Mouse (Mus musculus) neural tube, embryonic 15.5 days (tissue): ENCODE data around the gene Myh14. TPM values are rescaled to one million over a fixed set of nuclear protein-coding genes. Genes with fewer than 3 reads are reported as not detected.

ENCODE experiments used
- ATAC-seq: fragments of 200-750 bp; cut with Nextera tagmentation; 2 replicates; pipeline ENCODE4 v1.8.0; 2017; ENCODE audit warnings: mild to moderate bottlenecking, moderate TSS enrichment, moderate library complexity; ENCODE audit not compliant: low FRiP score
- H3K27ac ChIP-seq: fragments of 300-500 bp; sonication (generic); replicated peaks from 2 replicates; pipeline ENCODE4 v1.5.1; 2015; ENCODE audit warnings: mild to moderate bottlenecking, inconsistent platforms
- H3K27me3 ChIP-seq: fragments of 300-500 bp; sonication (generic); replicated peaks from 2 replicates; pipeline ENCODE4 v1.6.1; 2015; ENCODE audit warnings: inconsistent platforms
- H3K36me3 ChIP-seq: fragments of 300-500 bp; sonication (generic); 2 replicates; pipeline ENCODE4 v1.6.1; 2015; ENCODE audit warnings: inconsistent platforms
- H3K4me1 ChIP-seq: fragments of 300-500 bp; sonication (generic); 2 replicates; pipeline ENCODE4 v1.6.1; 2015; ENCODE audit warnings: inconsistent platforms
- H3K4me2 ChIP-seq: fragments of 300-500 bp; sonication (generic); 2 replicates; pipeline ENCODE4 v1.6.1; 2015; ENCODE audit warnings: inconsistent platforms, mild to moderate bottlenecking, moderate library complexity
- H3K4me3 ChIP-seq: fragments of 300-500 bp; sonication (generic); replicated peaks from 2 replicates; pipeline ENCODE4 v1.5.1; 2015; ENCODE audit warnings: mild to moderate bottlenecking, inconsistent platforms
- H3K9ac ChIP-seq: fragments of 300-500 bp; sonication (generic); replicated peaks from 2 replicates; pipeline ENCODE4 v1.6.1; 2015; ENCODE audit warnings: mild to moderate bottlenecking, inconsistent platforms
- H3K9me3 ChIP-seq: fragments of 300-500 bp; sonication (generic); replicated peaks from 2 replicates; pipeline ENCODE4 v1.6.1; 2016; ENCODE audit warnings: inconsistent platforms
- WGBS: fragments of 180-500 bp; shearing (Covaris S2); methylation state at CpG from one replicate; pipeline ENCODE4 v1.1.7; 2015; ENCODE audit warnings: mixed read lengths; 5-methylcytosine and 5-hydroxymethylcytosine counted together
- polyA plus RNA-seq: library from polyadenylated mRNA; unstranded; fragments of >200 nt; fragmentation: Nextera tagmentation; extraction: Ambion mirVana; gene quantifications from 2 replicates; pipeline ENCODE4 v1.2.1, GENCODE M21; 2015

Myh14 gene
- polyA plus RNA-seq, 1 experiment from 2014 or later = 4.8 TPM

GRCm38 (mm10) chr7:44606171-44606901 lies 64.3 kb downstream of the Myh14 start:
- no peaks in the 10 kb centered on the region for H3K36me3 ChIP-seq
- ATAC-seq = no peak
- H3K4me2 ChIP-seq = peak overlapping the region; percentile 38
- H3K27me3 ChIP-seq = peaks cover 47% of the 10 kb centered on the region
- 13% methylated on average over 29 of the region's 29 CpGs for WGBS
- H3K9ac ChIP-seq = peak overlapping the region; percentile 28; the same call in 1 of the 2 replicates
- no peaks in the 10 kb centered on the region for H3K9me3 ChIP-seq
- peaks cover 23% of the 10 kb centered on the region; the same call in 1 of the 2 replicates for H3K4me1 ChIP-seq
- no peak overlapping the region for H3K27ac ChIP-seq
- H3K4me3 ChIP-seq = peak overlapping the region; percentile 17

GRCm38 (mm10) chr7:44605436-44605835 lies 65.2 kb downstream of the Myh14 start:
- Histone ChIP-seq H3K9me3 (no peaks in the 10 kb centered on the region), H3K4me3 (no peak overlapping the region), H3K4me1 (peaks cover 23% of the 10 kb centered on the region; the same call in 1 of the 2 replicates), H3K36me3 (no peaks in the 10 kb centered on the region), H3K4me2 (no peak overlapping the region), H3K27ac (no peak overlapping the region), H3K9ac (no peak overlapping the region; the same call in 1 of the 2 replicates), H3K27me3 (peaks cover 51% of the 10 kb centered on the region)
- ATAC-seq = no peak
- 41% methylated on average over 7 of the region's 7 CpGs for WGBS

DNA sequence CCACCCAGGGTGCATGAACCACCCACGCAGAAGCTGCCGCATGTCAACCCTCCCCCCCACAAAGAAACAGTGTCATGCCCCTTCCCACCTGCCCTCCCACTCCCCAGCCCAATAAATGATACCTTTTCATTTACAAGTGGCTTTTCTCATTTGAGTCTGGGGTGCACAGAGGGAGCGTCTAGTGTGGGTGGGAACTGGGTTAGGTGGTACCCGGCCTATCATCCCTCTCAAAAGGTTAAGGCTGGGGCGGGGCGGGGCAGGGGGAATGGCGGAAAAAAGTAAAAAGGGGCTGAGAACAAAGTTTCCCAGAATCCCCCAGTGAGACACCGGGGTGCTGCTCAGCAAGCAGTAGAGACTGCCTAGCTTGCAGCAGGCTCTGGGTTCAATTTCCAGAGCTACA lies 66.0 kb downstream of the Myh14 start:
- no peaks in the 10 kb centered on the region for H3K36me3 ChIP-seq
- peak; percentile 21 for ATAC-seq
- H3K27me3 ChIP-seq = peaks cover 53% of the 10 kb centered on the region
- H3K4me3 ChIP-seq = peak overlapping the region; percentile 25
- no peak overlapping the region for H3K27ac ChIP-seq
- under 1% methylated on average over 8 of the region's 8 CpGs for WGBS
- H3K4me2 ChIP-seq = peak overlapping the region; percentile 57
- peaks cover 23% of the 10 kb centered on the region; the same call in 1 of the 2 replicates for H3K4me1 ChIP-seq
- no peak overlapping the region for H3K9ac ChIP-seq
- no peaks in the 10 kb centered on the region for H3K9me3 ChIP-seq

- no peaks in the 10 kb centered on the region for H3K9me3 ChIP-seq
- H3K4me3 ChIP-seq = peak overlapping the region; percentile 25
- WGBS = under 1% methylated on average over 22 of the region's 25 CpGs
- H3K4me2 ChIP-seq = peak overlapping the region; percentile 57
- ATAC-seq = peak; percentile 70
- no peaks in the 10 kb centered on the region; the same call in 1 of the 2 replicates for H3K36me3 ChIP-seq
- no peak overlapping the region for H3K9ac ChIP-seq
- H3K27me3 ChIP-seq = peaks cover 53% of the 10 kb centered on the region
- no peak overlapping the region for H3K27ac ChIP-seq
- peaks cover 23% of the 10 kb centered on the region; the same call in 1 of the 2 replicates for H3K4me1 ChIP-seq
These were observed 66.5 kb downstream of the Myh14 start for GRCm38 (mm10) chr7:44604139-44604606.

GRCm38 (mm10) chr7:44603186-44603855 lies 67.3 kb downstream of the Myh14 start:
- Histone ChIP-seq H3K36me3 (no peaks in the 10 kb centered on the region; the same call in 1 of the 2 replicates), H3K4me3 (peak overlapping the region; percentile 25), H3K27me3 (peaks cover 53% of the 10 kb centered on the region), H3K4me2 (peak overlapping the region; percentile 57), H3K4me1 (peaks cover 23% of the 10 kb centered on the region; the same call in 1 of the 2 replicates), H3K9me3 (no peaks in the 10 kb centered on the region), H3K27ac (no peak overlapping the region), H3K9ac (no peak overlapping the region)
- 4% methylated on average over 20 of the region's 20 CpGs for WGBS
- ATAC-seq = no peak

- Histone ChIP-seq H3K4me3 (no peak overlapping the region), H3K27ac (no peak overlapping the region), H3K4me2 (no peak overlapping the region), H3K4me1 (peaks cover 23% of the 10 kb centered on the region; the same call in 1 of the 2 replicates), H3K36me3 (no peaks in the 10 kb centered on the region; the same call in 1 of the 2 replicates), H3K9me3 (no peaks in the 10 kb centered on the region), H3K9ac (no peak overlapping the region), H3K27me3 (peaks cover 52% of the 10 kb centered on the region)
- 18% methylated on average over 8 of the region's 11 CpGs for WGBS
- ATAC-seq = no peak
These were observed 68.2 kb downstream of the Myh14 start for GRCm38 (mm10) chr7:44602443-44602842.

DNA sequence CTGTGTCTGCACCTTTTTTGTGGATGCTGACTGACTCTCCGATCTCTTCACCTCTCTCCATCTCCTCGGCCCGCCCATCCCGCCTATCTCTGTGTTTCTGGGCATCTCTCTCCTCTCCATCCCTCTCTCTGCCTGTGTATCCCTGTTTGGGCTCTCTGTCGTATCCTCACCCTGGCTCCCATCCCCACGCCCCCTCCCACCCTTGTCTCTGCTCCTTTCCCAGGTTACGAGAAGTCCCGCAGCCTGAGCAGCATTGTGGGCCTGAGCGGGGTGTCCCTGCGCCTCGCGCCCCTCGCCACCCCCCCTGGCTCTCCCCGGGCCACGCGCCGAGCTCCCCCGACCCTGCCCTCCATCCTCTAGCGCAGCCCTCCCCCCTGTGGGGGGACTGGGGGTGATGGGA lies 69.0 kb downstream of the Myh14 start:
- Histone ChIP-seq H3K4me2 (no peak overlapping the region), H3K27ac (no peak overlapping the region), H3K9me3 (no peaks in the 10 kb centered on the region), H3K4me3 (no peak overlapping the region), H3K9ac (0 out of 2 replicates have a peak overlapping the region, but pooled peaks have one; percentile 17), H3K27me3 (peaks cover 44% of the 10 kb centered on the region), H3K36me3 (peaks cover 2% of the 10 kb centered on the region; the same call in 1 of the 2 replicates), H3K4me1 (peaks cover 23% of the 10 kb centered on the region; the same call in 1 of the 2 replicates)
- WGBS = 20% methylated on average over 18 of the region's 19 CpGs
- no peak for ATAC-seq

DNA sequence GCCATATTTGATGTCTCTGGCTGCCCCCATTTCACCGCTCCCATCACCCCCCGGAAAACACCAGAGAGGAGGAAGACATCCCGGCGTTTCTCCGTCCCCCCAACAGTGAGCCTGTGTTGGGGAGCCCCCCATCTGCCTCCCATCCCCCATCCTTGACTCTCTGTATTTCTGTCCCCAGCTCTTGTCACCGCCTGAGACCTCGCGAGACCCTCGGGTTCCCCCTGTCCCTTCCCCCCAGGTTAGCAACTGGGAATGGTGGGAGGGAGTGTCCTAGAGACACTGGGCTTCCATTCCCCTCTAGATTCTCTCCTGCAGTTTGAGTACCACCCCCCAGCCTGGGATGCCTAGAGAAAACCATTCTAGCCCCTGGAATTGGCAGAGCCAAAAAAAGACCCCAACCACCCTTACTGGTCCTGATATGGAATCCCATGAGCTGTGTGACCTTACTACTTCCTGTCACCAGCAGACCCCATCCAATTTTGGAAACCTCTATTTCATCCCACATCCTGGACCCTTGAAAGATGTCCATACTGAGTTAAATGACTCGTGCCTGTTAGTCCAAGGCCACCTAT lies 69.9 kb downstream of the Myh14 start:
- H3K9me3 ChIP-seq = no peaks in the 10 kb centered on the region
- H3K4me2 ChIP-seq = no peak overlapping the region
- peaks cover 2% of the 10 kb centered on the region; the same call in 1 of the 2 replicates for H3K36me3 ChIP-seq
- H3K27me3 ChIP-seq = peaks cover 36% of the 10 kb centered on the region
- H3K4me1 ChIP-seq = peaks cover 21% of the 10 kb centered on the region; the same call in 1 of the 2 replicates
- no peak for ATAC-seq
- 86% methylated on average over 10 of the region's 10 CpGs for WGBS
- no peak overlapping the region for H3K27ac ChIP-seq
- H3K9ac ChIP-seq = no peak overlapping the region
- H3K4me3 ChIP-seq = no peak overlapping the region

- 91% methylated on average over 11 of the region's 12 CpGs for WGBS
- Histone ChIP-seq H3K9me3 (no peaks in the 10 kb centered on the region), H3K9ac (no peak overlapping the region), H3K27me3 (peaks cover 26% of the 10 kb centered on the region), H3K4me1 (peaks cover 22% of the 10 kb centered on the region), H3K27ac (no peak overlapping the region), H3K4me2 (no peak overlapping the region), H3K4me3 (no peak overlapping the region), H3K36me3 (peaks cover 7% of the 10 kb centered on the region; the same call in 1 of the 2 replicates)
- no peak for ATAC-seq
These were observed 72.3 kb downstream of the Myh14 start for GRCm38 (mm10) chr7:44598336-44598735.

- peaks cover 7% of the 10 kb centered on the region; the same call in 1 of the 2 replicates for H3K36me3 ChIP-seq
- H3K9ac ChIP-seq = no peak overlapping the region
- no peaks in the 10 kb centered on the region for H3K9me3 ChIP-seq
- 95% methylated on average over 4 of the region's 4 CpGs for WGBS
- no peak overlapping the region for H3K4me3 ChIP-seq
- no peak for ATAC-seq
- peaks cover 26% of the 10 kb centered on the region for H3K27me3 ChIP-seq
- H3K4me1 ChIP-seq = peaks cover 27% of the 10 kb centered on the region
- no peak overlapping the region for H3K27ac ChIP-seq
- no peak overlapping the region for H3K4me2 ChIP-seq
These were observed 73.0 kb downstream of the Myh14 start for GRCm38 (mm10) chr7:44597666-44598065.

DNA sequence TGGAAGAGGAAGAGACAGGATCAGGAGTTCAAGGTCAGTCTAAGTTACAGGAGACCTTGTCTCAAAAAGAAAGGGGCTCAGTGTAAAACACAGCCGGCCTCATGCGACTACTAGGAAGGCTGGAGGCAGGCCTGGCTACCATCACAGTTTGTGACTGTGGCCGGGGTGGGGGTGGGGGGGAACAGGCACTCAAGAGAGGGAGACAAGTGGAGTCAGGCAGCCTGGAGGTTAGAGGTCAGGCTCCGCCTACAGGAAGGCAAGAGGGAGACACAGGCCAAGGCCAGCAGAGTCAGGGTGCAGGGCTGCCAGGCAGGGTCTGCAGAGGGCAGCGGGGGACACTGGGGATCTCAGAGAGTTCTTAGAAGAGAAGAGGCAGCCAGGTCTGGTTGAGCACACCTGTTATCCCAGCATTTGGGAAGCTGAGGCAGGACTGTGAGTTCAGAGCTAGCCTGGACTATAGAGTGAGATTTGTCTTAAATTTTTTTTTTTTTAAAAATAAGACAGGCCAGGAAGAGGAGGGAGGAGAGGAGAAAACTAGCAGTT lies 73.6 kb downstream of the Myh14 start:
- Histone ChIP-seq H3K27ac (no peak overlapping the region), H3K4me1 (peaks cover 33% of the 10 kb centered on the region), H3K27me3 (peaks cover 26% of the 10 kb centered on the region), H3K9me3 (no peaks in the 10 kb centered on the region), H3K4me2 (no peak overlapping the region), H3K36me3 (peaks cover 7% of the 10 kb centered on the region; the same call in 1 of the 2 replicates), H3K4me3 (no peak overlapping the region), H3K9ac (no peak overlapping the region)
- ATAC-seq = no peak
- whole genome bisulfite sequencing = 64% methylated on average over 5 of the region's 5 CpGs
